Mouse (Mus musculus) left cerebral cortex, postnatal 10 days (tissue): ENCODE measurements at regions not wholly inside any gene's neighbourhood (a gene's known extent, or its start where the extent isn't known, plus 50 kb on each side); places are given as distances from the start of the nearest gene placed in this dataset.

Source experiments
- DNase-seq, 2 experiments: peaks; one replicate each; pipeline ENCODE4 v3.0.0; 2021 to 2022; ENCODE audit warnings: low spot score in 2 of 2, mixed read lengths in 1 of 2; ENCODE audit errors: extremely low spot score in 1 of 2
- intact Hi-C: fragments of 180-260 bp; cut with DNase I; formaldehyde crosslinking; loops from one replicate; pipeline ENCODE4 v1.15.1; 2025

GRCm38 (mm10) chr12:7636417-7637175 lies 340.9 kb upstream of the Apob start:
- no peak for DNase-seq
- intact Hi-C loops, result no loop called here

- DNase-seq, result no peak
These were observed 339.8 kb upstream of the Apob start for GRCm38 (mm10) chr12:7637629-7638028.

GRCm38 (mm10) chr12:7650851-7651250 lies 326.6 kb upstream of the Apob start:
- intact Hi-C loops, result no loop called here
- no peak for DNase-seq

More at GRCm38 (mm10) chr12:7637629-7638028, 339.8 kb upstream of the Apob start:
- intact Hi-C loops, result no loop called here

DNA sequence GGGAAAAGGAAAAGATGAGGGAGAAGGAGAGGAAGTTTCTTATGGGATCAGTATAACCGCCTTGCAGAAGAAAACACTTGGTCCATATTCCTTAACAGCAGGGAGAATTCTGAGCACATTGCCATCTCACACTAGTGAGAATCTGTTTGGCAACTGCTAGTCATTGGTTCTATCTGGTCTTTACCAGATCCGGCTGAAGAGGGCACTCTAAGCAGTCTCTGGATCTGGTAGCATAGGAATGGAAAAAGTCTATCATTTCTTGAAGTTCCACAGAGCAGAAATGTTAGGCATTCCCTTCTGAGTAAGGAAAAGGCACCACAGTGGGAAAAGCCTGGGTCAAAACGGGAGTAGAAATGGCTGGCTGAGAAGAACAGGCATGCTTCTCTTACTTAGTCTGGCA lies 315.4 kb upstream of the Apob start:
- no peak for DNase-seq
- intact Hi-C loops, result no loop called here

GRCm38 (mm10) chr12:7670114-7670513 lies 307.3 kb upstream of the Apob start:
- intact Hi-C loops, result no loop called here
- no peak for DNase-seq

DNA sequence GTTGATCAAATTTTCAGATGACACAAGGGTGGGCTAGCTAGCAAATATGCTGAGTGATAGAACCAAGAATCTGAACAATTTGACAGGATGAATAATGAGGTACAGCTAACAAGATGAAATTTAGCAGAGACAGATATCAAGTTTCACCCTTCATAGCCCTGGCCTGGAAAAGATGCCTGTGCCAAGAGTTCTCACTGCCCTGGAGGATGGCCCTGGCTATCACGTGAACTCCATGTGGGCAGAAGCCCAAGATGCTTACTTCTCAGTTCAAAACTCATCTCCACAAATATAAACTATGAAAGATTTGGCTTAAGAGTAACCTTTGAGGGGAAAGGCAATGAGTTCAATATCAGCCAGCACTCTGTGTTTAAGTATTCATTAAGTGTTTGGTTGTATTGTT lies 306.9 kb upstream of the Apob start:
- no peak for DNase-seq
- intact Hi-C loops, result no loop called here

- DNase-seq, result no peak
These were observed 285.5 kb upstream of the Apob start for GRCm38 (mm10) chr12:7691996-7692395.

GRCm38 (mm10) chr12:7698324-7698944 lies 279.0 kb upstream of the Apob start:
- DNase-seq, result no peak
- intact Hi-C loops, result no loop called here

More at GRCm38 (mm10) chr12:7691996-7692395, 285.5 kb upstream of the Apob start:
- intact Hi-C loops, result no loop called here

- intact Hi-C loops, result no loop called here
- no peak for DNase-seq
These were observed 268.3 kb upstream of the Apob start for GRCm38 (mm10) chr12:7709102-7709501.

DNA sequence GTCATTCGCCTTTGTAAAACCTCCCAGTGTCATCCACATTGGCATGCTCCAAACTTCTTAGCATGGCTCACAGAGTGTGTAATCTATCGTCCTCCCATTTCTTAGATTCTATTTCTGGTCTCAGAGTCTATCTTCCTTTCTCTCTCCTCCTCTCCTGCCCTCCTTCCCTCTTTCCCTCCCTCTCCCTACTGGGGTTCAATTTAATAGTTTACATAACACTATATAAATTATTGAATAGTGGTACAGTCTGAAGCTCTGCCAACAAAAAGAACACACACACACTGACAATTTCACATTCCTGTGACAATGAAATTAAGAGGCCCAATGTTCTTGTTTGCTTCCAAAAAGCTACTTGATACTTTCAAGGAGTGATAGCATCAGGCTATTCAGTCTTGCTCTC lies 267.6 kb upstream of the Apob start:
- intact Hi-C loops, result no loop called here
- no peak for DNase-seq

- intact Hi-C loops, result no loop called here
- no peak for DNase-seq
These were observed 262.4 kb upstream of the Apob start for GRCm38 (mm10) chr12:7715091-7715490.

GRCm38 (mm10) chr12:7718556-7718955 lies 258.9 kb upstream of the Apob start:
- intact Hi-C loops, result no loop called here
- no peak for DNase-seq

GRCm38 (mm10) chr12:7719080-7719479 lies 258.4 kb upstream of the Apob start:
- intact Hi-C loops, result no loop called here
- no peak for DNase-seq

DNA sequence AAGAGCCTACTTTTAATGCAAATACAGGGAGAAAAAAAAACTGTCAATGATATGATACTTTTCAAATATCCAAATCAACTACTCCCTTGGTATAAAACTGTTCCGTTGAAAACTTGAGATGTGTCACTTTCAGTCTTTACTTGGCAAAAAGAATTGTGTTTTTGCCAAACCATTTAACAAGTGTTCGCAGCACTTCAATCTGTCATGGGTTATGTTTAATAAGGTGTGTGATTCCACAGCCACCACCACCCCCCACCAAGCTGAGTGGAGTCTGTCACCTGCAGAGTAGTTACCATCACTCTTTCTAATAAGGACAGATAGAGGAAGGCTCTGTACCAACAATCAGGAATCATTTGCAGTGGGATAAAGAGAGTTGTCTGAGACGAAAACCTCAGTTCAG lies 252.5 kb upstream of the Apob start:
- intact Hi-C loops, result no loop called here
- no peak for DNase-seq

GRCm38 (mm10) chr12:7738020-7738419 lies 239.4 kb upstream of the Apob start:
- intact Hi-C loops, result no loop called here
- DNase-seq, result no peak

DNA sequence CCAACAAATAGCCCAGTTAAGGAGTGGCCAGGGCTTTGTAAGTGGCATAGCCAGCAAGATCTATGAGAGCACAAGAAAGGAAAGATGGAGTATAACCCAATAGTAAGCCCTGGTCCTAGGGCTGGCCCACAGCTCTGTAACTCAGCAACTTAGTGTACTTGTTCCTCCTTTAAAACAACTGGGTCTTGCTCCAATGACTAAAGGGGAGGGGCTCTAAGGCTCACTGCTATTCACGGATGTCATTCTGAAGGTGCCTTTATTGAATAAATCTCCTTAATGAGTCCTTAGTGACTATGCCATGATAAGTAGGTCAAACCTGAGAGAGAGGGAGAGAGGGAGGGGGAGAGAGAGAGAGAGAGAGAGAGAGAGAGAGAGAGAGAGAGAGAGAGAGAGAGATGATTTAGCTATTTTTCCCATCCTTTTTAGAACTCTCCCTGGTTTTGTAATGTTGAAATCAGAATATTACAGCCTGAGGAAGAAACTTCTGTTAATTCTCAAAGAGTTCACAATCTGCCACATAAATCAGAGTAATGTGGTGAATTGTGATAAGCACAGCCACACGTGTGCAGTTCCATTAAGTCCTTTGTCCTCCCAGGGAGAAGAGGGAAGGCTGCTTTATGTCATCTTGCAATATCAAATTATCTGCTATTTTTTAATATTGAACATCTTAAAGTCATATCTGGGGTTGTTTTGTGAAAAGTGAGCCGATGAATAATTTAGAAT lies 238.7 kb upstream of the Apob start:
- intact Hi-C loops, result no loop called here
- DNase-seq, result no peak

GRCm38 (mm10) chr12:7739352-7739994 lies 238.0 kb upstream of the Apob start:
- intact Hi-C loops, result no loop called here
- no peak for DNase-seq

- intact Hi-C loops, result no loop called here
- DNase-seq, result no peak
These were observed 230.7 kb upstream of the Apob start for GRCm38 (mm10) chr12:7746708-7747107.
